Mouse (Mus musculus) kidney, postnatal 0 days (tissue): ENCODE measurements around the gene Adarb2. TPM values are rescaled to one million over a fixed set of nuclear protein-coding genes. Genes with fewer than 3 reads are reported as not detected.

ENCODE experiments used
- ATAC-seq: fragments of 200-750 bp; cut with Nextera tagmentation; replicated peaks from 2 replicates; pipeline ENCODE4 v1.8.0; 2017; ENCODE audit warnings: low read depth, moderate number of reproducible peaks, moderate TSS enrichment, moderate library complexity; ENCODE audit not compliant: low FRiP score
- DNase-seq: peaks from one replicate; pipeline ENCODE4 v3.0.0-alpha.2; 2016; ENCODE audit warnings: low spot score
- H3K27ac ChIP-seq: fragments of 300-500 bp; sonication (generic); 2 replicates; pipeline ENCODE4 v1.5.1; 2014; ENCODE audit warnings: mild to moderate bottlenecking
- H3K27me3 ChIP-seq: fragments of 300-500 bp; sonication (generic); 2 replicates; pipeline ENCODE4 v1.6.1; 2014; ENCODE audit warnings: low read length, mixed read lengths; ENCODE audit not compliant: insufficient read depth
- H3K36me3 ChIP-seq: fragments of 300-500 bp; sonication (generic); 2 replicates; pipeline ENCODE4 v1.6.1; 2014; ENCODE audit warnings: low read length, mixed read lengths; ENCODE audit not compliant: insufficient read depth
- H3K4me1 ChIP-seq: fragments of 300-500 bp; sonication (generic); replicated peaks from 2 replicates; pipeline ENCODE4 v1.6.1; 2014; ENCODE audit warnings: antibody characterized with exemption, low read length, mixed read lengths; ENCODE audit not compliant: insufficient read depth
- H3K4me2 ChIP-seq: fragments of 300-500 bp; sonication (generic); 2 replicates; pipeline ENCODE4 v1.6.1; 2014; ENCODE audit warnings: mild to moderate bottlenecking, low read length, moderate library complexity, mixed read lengths
- H3K4me3 ChIP-seq: fragments of 300-500 bp; sonication (generic); replicated peaks from 2 replicates; pipeline ENCODE4 v1.5.1; 2014; ENCODE audit warnings: low read depth, low read length
- H3K9ac ChIP-seq: fragments of 300-500 bp; sonication (generic); 2 replicates; pipeline ENCODE4 v1.6.1; 2014; ENCODE audit warnings: low read depth, low read length
- H3K9me3 ChIP-seq: fragments of 300-500 bp; sonication (generic); replicated peaks from 2 replicates; pipeline ENCODE4 v1.6.1; 2016; ENCODE audit warnings: low read length, inconsistent platforms, mixed read lengths
- CTCF ChIP-seq: IDR thresholded peaks from 2 replicates; pipeline ENCODE4 v1.5.1; 2016; ENCODE audit warnings: antibody characterized with exemption, low read depth, mild to moderate bottlenecking, moderate library complexity
- WGBS: fragments of 180-500 bp; shearing (Covaris S2); extraction: QIAGEN DNeasy Blood & Tissue Kit; methylation state at CpG from one replicate; pipeline ENCODE4 v1.1.7; 2014; 5-methylcytosine and 5-hydroxymethylcytosine counted together
- polyA plus RNA-seq: library from polyadenylated mRNA; unstranded; fragments of >200 nt; fragmentation: Nextera tagmentation; extraction: Ambion mirVana; gene quantifications from 2 replicates; pipeline ENCODE4 v1.2.1, GENCODE M21; 2015

The Adarb2 gene
- polyA plus RNA-seq, 1 experiment from 2014 or later: 0.08 TPM

- no peak overlapping the region for H3K27ac ChIP-seq
- H3K9ac ChIP-seq: no peak overlapping the region
- H3K27me3 ChIP-seq: no peaks in the 10 kb centered on the region
- no peak overlapping the region for H3K4me3 ChIP-seq
- TF ChIP-seq CTCF: no peak
- no peaks in the 10 kb centered on the region for H3K4me1 ChIP-seq
- H3K36me3 ChIP-seq: no peaks in the 10 kb centered on the region
- DNase-seq (no peak), ATAC-seq (no peak)
- 71% methylated on average over 4 of the region's 4 CpGs for WGBS
- no peak overlapping the region for H3K4me2 ChIP-seq
- H3K9me3 ChIP-seq: no peaks in the 10 kb centered on the region
These were observed 542.9 kb downstream of the Adarb2 start for GRCm38 (mm10) chr13:8745596-8745995.

- 78% methylated on average over 6 of the region's 6 CpGs for WGBS
- Histone ChIP-seq H3K36me3 (no peaks in the 10 kb centered on the region), H3K4me2 (no peak overlapping the region), H3K9me3 (no peaks in the 10 kb centered on the region), H3K27ac (no peak overlapping the region), H3K9ac (no peak overlapping the region), H3K4me1 (no peaks in the 10 kb centered on the region), H3K4me3 (no peak overlapping the region), H3K27me3 (no peaks in the 10 kb centered on the region)
- DNase-seq (no peak), ATAC-seq (no peak)
- TF ChIP-seq CTCF: no peak
These were observed 546.8 kb downstream of the Adarb2 start for GRCm38 (mm10) chr13:8749451-8749850.

- DNase-seq: no peak
- no peak overlapping the region for H3K4me3 ChIP-seq
- TF ChIP-seq CTCF: no peak
- no peak overlapping the region for H3K9ac ChIP-seq
- 56% methylated on average over 8 of the region's 8 CpGs for WGBS
- H3K27me3 ChIP-seq: no peaks in the 10 kb centered on the region
- H3K4me2 ChIP-seq: no peak overlapping the region
- no peak for ATAC-seq
- H3K4me1 ChIP-seq: no peaks in the 10 kb centered on the region
- no peak overlapping the region for H3K27ac ChIP-seq
- no peaks in the 10 kb centered on the region for H3K9me3 ChIP-seq
- no peaks in the 10 kb centered on the region for H3K36me3 ChIP-seq
These were observed 558.3 kb downstream of the Adarb2 start for GRCm38 (mm10) chr13:8760940-8761339.

GRCm38 (mm10) chr13:8769654-8770227, 567.1 kb downstream of the Adarb2 start:
- Histone ChIP-seq H3K9ac (no peak overlapping the region), H3K4me1 (no peaks in the 10 kb centered on the region), H3K27me3 (no peaks in the 10 kb centered on the region), H3K4me3 (no peak overlapping the region), H3K36me3 (no peaks in the 10 kb centered on the region), H3K9me3 (no peaks in the 10 kb centered on the region), H3K27ac (no peak overlapping the region), H3K4me2 (no peak overlapping the region)
- TF ChIP-seq CTCF: no peak
- DNase-seq: no peak
- peak; percentile 36; the same call in 1 of the 2 replicates for ATAC-seq
- WGBS: over 99% methylated on average over 7 of the region's 7 CpGs

GRCm38 (mm10) chr13:8770616-8771015, 568.0 kb downstream of the Adarb2 start:
- TF ChIP-seq CTCF: no peak
- H3K36me3 ChIP-seq: no peaks in the 10 kb centered on the region
- H3K27ac ChIP-seq: no peak overlapping the region
- H3K9me3 ChIP-seq: no peaks in the 10 kb centered on the region
- H3K4me1 ChIP-seq: no peaks in the 10 kb centered on the region
- no peak overlapping the region for H3K4me2 ChIP-seq
- WGBS: 29% methylated on average over 4 of the region's 4 CpGs
- DNase-seq (peak; percentile 50), ATAC-seq (no peak)
- no peaks in the 10 kb centered on the region for H3K27me3 ChIP-seq
- no peak overlapping the region for H3K4me3 ChIP-seq
- no peak overlapping the region for H3K9ac ChIP-seq

GRCm38 (mm10) chr13:8780441-8780840, 577.8 kb downstream of the Adarb2 start:
- 51% methylated on average over 4 of the region's 4 CpGs for WGBS
- H3K9ac ChIP-seq: no peak overlapping the region
- TF ChIP-seq CTCF: peak; percentile 72
- H3K36me3 ChIP-seq: no peaks in the 10 kb centered on the region
- DNase-seq: peak; percentile 62
- no peaks in the 10 kb centered on the region for H3K27me3 ChIP-seq
- no peaks in the 10 kb centered on the region for H3K9me3 ChIP-seq
- no peak overlapping the region for H3K27ac ChIP-seq
- H3K4me3 ChIP-seq: no peak overlapping the region
- peak; percentile 49; the same call in 1 of the 2 replicates for ATAC-seq
- H3K4me1 ChIP-seq: no peaks in the 10 kb centered on the region
- no peak overlapping the region for H3K4me2 ChIP-seq

- Histone ChIP-seq H3K9ac (no peak overlapping the region), H3K4me2 (no peak overlapping the region), H3K36me3 (no peaks in the 10 kb centered on the region), H3K27ac (no peak overlapping the region), H3K27me3 (no peaks in the 10 kb centered on the region), H3K4me3 (no peak overlapping the region), H3K4me1 (no peaks in the 10 kb centered on the region), H3K9me3 (no peaks in the 10 kb centered on the region)
- WGBS: 16% methylated on average over 4 of the region's 4 CpGs
- DNase-seq (no peak), ATAC-seq (no peak)
- no peak for TF ChIP-seq CTCF
These were observed 580.0 kb downstream of the Adarb2 start for GRCm38 (mm10) chr13:8782636-8783035.
